Comparison of ENCODE assay signal across 21 mouse cellular contexts in genomic region chr2:104605560-104605959, GRCm38 (mm10).
"Had no signal": no experiment of that assay in that cellular context is flagged by ENCODE, and none has a peak within 500 bp of the region (broad histone marks: within the 10 kb centered on the region; RNA-seq: fewer than 3 reads in every experiment).

No protein-coding gene starts in this region.

- H3K4me2 ChIP-seq: intestine, embryonic 15.5 days; lung, embryonic 14.5 days; midbrain, embryonic 12.5 days; midbrain, embryonic 15.5 days; neural tube, embryonic 12.5 days; neural tube, embryonic 15.5 days had no signal

- H3K4me3 ChIP-seq: intestine, embryonic 15.5 days; layer of hippocampus, adult 2 months; left cerebral cortex, adult 2 months; midbrain, embryonic 12.5 days; midbrain, embryonic 15.5 days; neural tube, embryonic 12.5 days; neural tube, embryonic 15.5 days had no signal

- H3K4me1 ChIP-seq: intestine, embryonic 15.5 days; midbrain, embryonic 12.5 days; midbrain, embryonic 15.5 days; neural tube, embryonic 12.5 days; neural tube, embryonic 15.5 days had no signal

- H3K9ac ChIP-seq: intestine, embryonic 15.5 days; liver, embryonic 14.5 days; lung, embryonic 14.5 days; midbrain, embryonic 12.5 days; midbrain, embryonic 15.5 days; neural tube, embryonic 12.5 days; neural tube, embryonic 15.5 days had no signal

- DNase-seq: kidney, adult 11 months; layer of hippocampus, adult 9-11 months; lung, embryonic 14.5 days; right cerebral cortex, adult 18-20 months; right cerebral cortex, postnatal 14 days; right cerebral cortex, postnatal 4 days; thymus, adult 18-20 months; thymus, postnatal 36 days had no signal

- ATAC-seq: hindbrain, embryonic 16.5 days; intestine, embryonic 15.5 days; lung, postnatal 0 days; midbrain, embryonic 15.5 days had no signal

- H3K27ac ChIP-seq: intestine, embryonic 15.5 days; kidney, postnatal 0 days; layer of hippocampus, adult 2 months; left cerebral cortex, adult 2 months; liver, embryonic 14.5 days; macrophage; midbrain, embryonic 12.5 days; midbrain, embryonic 15.5 days; neural tube, embryonic 12.5 days; neural tube, embryonic 15.5 days; stomach, postnatal 0 days had no signal

- H3K36me3 ChIP-seq: intestine, embryonic 15.5 days; neural tube, embryonic 15.5 days had no signal

- H3K9me3 ChIP-seq: intestine, embryonic 15.5 days; midbrain, embryonic 12.5 days; midbrain, embryonic 15.5 days; neural tube, embryonic 12.5 days; neural tube, embryonic 15.5 days had no signal

- H3K27me3 ChIP-seq: intestine, embryonic 15.5 days; midbrain, embryonic 12.5 days; midbrain, embryonic 15.5 days; neural tube, embryonic 12.5 days; neural tube, embryonic 15.5 days had no signal
